Mouse (Mus musculus) ES-E14 (cell line): Measurements from ENCODE around the gene Tmem44. TPM values are rescaled to one million over a fixed set of nuclear protein-coding genes. Genes with fewer than 3 reads are reported as not detected.

Experiments used
- DNase-seq: peaks from one replicate; pipeline ENCODE4 v3.0.0-alpha.2; 2013; ENCODE audit warnings: low read depth, low spot score
- H3K27ac ChIP-seq: 2 replicates; pipeline ENCODE4 v1.5.1; 2012; ENCODE audit warnings: low read depth, mild to moderate bottlenecking, low read length, moderate library complexity, mixed read lengths; ENCODE audit not compliant: poor library complexity, insufficient read depth, severe bottlenecking
- H3K36me3 ChIP-seq: 2 replicates; pipeline ENCODE4 v1.6.1; 2012; ENCODE audit warnings: mild to moderate bottlenecking, low read length, moderate library complexity, mixed read lengths; ENCODE audit not compliant: control insufficient read depth, poor library complexity, insufficient read depth, severe bottlenecking
- H3K4me1 ChIP-seq, 2 experiments: fragments of 150-350 bp in 1 of 2; sonication (generic) in 1 of 2; 2 replicates each; pipeline ENCODE4 v1.6.1; 2012; ENCODE audit warnings: low read length in 2 of 2, mild to moderate bottlenecking in 1 of 2, mixed read lengths in 1 of 2; ENCODE audit not compliant: control insufficient read depth in 2 of 2, insufficient read depth in 2 of 2, poor library complexity in 1 of 2
- H3K4me3 ChIP-seq, 2 experiments: fragments of 150-350 bp in 1 of 2; sonication (generic) in 1 of 2; 2 replicates each; pipeline ENCODE4 v1.5.1; 2012; ENCODE audit warnings: low read length in 2 of 2, low read depth in 1 of 2, mild to moderate bottlenecking in 1 of 2, mixed read lengths in 1 of 2; ENCODE audit not compliant: insufficient read depth in 1 of 2, poor library complexity in 1 of 2, severe bottlenecking in 1 of 2
- H3K9ac ChIP-seq: 2 replicates; pipeline ENCODE4 v1.6.1; 2012; ENCODE audit warnings: low read depth, mild to moderate bottlenecking, low read length, mixed read lengths; ENCODE audit not compliant: poor library complexity, insufficient read depth, severe bottlenecking
- H3K9me3 ChIP-seq: fragments of 150-350 bp; sonication (generic); 2 replicates; pipeline ENCODE4 v1.6.1; 2012; ENCODE audit warnings: low read depth, mild to moderate bottlenecking, low read length; ENCODE audit not compliant: control insufficient read depth, insufficient read depth
- CHD2 ChIP-seq: IDR thresholded peaks from 2 replicates; pipeline ENCODE4 v1.6.1; 2014; ENCODE audit warnings: mild to moderate bottlenecking, low read depth, low read length, inconsistent platforms
- HCFC1 ChIP-seq: IDR thresholded peaks from 2 replicates; pipeline ENCODE4 v1.6.1; 2012; ENCODE audit warnings: low read length, inconsistent platforms, borderline replicate concordance; ENCODE audit not compliant: insufficient read depth
- MAFK ChIP-seq: IDR thresholded peaks from 2 replicates; pipeline ENCODE4 v1.6.1; 2014; ENCODE audit warnings: mild to moderate bottlenecking, low read depth, low read length, inconsistent platforms; ENCODE audit not compliant: insufficient read depth
- ZC3H11A ChIP-seq: IDR thresholded peaks from 2 replicates; pipeline ENCODE4 v1.6.1; 2012; ENCODE audit warnings: low read depth, mild to moderate bottlenecking, inconsistent platforms, low read length, borderline replicate concordance
- ZNF384 ChIP-seq: IDR thresholded peaks from 2 replicates; pipeline ENCODE4 v1.6.1; 2012; ENCODE audit warnings: low read depth, low read length, inconsistent platforms
- in situ Hi-C, 2 experiments: fragments of 600-800 bp; cut with MboI; formaldehyde crosslinking; loops; one replicate each; pipeline ENCODE4 v1.15.1; 2025; ENCODE audit warnings: low sequenced_read_pairs in 2 of 2, inconsistent platforms in 1 of 2; ENCODE audit not compliant: unreplicated experiment in 2 of 2
- total RNA-seq: library from RNA; depleted of rRNA; stranded (reverse); fragments of 300-350 nt; gene quantifications from 2 replicates; pipeline ENCODE4 v1.2.3, GENCODE M21; 2012

Tmem44 gene
- total RNA-seq, 1 experiment: 4.2 TPM

DNA sequence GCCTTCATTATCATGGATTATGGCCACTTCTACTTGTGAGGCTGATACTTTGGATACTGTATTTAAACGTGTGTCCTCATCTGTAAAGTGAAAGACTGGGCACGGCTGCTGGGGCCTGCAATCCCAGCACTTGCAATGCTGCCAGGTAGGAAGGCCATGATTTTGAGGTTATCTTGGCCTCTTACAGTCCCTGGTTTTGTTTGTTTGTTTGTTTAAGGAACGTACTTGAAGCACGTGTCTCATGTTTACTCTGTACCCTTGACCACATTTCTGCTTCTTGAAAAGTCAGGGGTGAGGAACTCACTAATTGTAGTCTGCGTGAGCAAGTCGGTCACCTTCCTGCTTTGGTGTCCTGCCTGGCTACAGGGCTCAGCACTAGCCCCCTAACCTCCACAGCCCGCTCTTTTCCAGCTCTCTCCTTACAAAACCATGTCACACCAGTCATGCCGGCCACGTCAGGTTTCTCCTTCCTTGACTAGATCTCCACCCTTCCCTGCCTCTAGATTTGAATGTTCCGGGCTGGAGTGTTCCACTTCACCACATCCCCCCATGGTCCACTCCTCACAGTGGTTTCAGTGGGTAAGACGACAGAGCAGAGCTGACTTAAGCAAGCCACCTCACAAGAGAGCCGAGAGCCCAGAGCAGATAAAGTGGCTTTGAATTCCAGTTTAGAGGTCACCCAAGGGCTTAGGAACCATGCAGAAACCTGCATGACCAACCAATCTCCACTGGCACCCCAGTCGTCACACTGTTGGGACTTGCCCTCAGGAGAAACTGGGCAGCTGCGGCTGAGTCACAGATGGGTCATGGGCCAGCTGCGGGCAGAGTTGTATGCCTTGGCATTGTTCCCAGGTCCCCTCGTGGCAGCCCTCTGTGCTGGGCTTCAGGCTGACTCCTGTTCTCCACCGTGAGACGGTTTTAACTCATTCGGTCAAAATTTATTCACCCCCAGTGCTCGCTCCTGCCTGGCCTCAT lies 37.3 kb downstream of the Tmem44 start:
- peak overlapping the region; percentile 23; the same call in 1 of the 2 replicates for H3K9ac ChIP-seq
- no peak for DNase-seq
- in situ Hi-C loops: loop anchor here (5.0 to 10.0 kb wide), 2 partner anchors 121 to 259 kb away; no protein-coding TSS in a partner anchor
- H3K4me3 ChIP-seq: no peak overlapping the region
- no peaks in the 10 kb centered on the region for H3K36me3 ChIP-seq
- peaks cover 7 to 18% of the 10 kb centered on the region in 2 experiments; a peak in 3 of 4 replicates for H3K4me1 ChIP-seq
- no peaks in the 10 kb centered on the region for H3K9me3 ChIP-seq
- H3K27ac ChIP-seq: peak overlapping the region; percentile 61; the same call in 1 of the 2 replicates
- no peak for TF ChIP-seq MAFK
- no peak for TF ChIP-seq CHD2
- no peak for TF ChIP-seq HCFC1
- TF ChIP-seq ZC3H11A: no peak
- TF ChIP-seq ZNF384: no peak

DNA sequence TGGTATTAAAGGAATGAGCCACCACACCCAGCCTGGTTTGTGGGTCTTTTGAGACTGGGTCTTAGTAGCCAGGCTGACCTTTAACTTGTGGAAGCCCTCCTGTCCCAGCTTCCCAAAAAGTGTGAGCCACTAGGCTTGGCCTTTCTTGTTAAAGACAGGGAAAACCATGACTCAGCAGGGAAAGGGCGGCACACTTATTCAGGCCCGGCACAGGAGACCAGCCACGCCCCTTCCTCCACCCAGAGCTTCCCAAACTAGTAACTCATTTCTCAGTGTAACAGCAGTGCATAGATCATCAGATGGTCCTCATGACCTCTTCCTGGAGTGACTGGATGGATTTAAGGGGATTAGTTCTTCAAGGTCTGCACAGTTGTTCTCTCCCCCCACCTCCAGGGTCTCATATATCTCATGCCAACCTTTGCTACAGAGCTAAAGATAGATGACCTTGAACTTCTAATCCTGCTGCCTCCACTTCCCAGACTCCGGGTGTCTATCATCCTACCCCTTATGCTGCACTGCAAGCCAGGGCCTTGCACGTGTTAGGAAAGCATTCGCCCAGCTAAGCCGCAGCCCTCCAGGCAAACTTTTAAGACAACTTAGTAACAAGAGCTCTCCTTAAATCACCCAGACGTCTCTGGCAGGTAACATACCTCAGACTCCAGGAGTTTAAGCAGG lies 38.1 kb downstream of the Tmem44 start:
- no peak for TF ChIP-seq CHD2
- TF ChIP-seq ZC3H11A: no peak
- TF ChIP-seq MAFK: peak; percentile 97
- TF ChIP-seq HCFC1: no peak
- TF ChIP-seq ZNF384: no peak
- Histone ChIP-seq H3K4me3 (peak overlapping the region in 1 of 2 experiments; percentile 81; a peak in 2 of 4 replicates), H3K27ac (peak overlapping the region; percentile 61), H3K9me3 (no peaks in the 10 kb centered on the region), H3K9ac (peak overlapping the region; percentile 26; the same call in 1 of the 2 replicates), H3K36me3 (no peaks in the 10 kb centered on the region), H3K4me1 (peaks cover 7 to 18% of the 10 kb centered on the region in 2 experiments; a peak in 3 of 4 replicates)
- DNase-seq: peak; percentile 85
- in situ Hi-C loops: loop anchor here (5.0 to 10.0 kb wide), 2 partner anchors 120 to 258 kb away; no protein-coding TSS in a partner anchor

DNA sequence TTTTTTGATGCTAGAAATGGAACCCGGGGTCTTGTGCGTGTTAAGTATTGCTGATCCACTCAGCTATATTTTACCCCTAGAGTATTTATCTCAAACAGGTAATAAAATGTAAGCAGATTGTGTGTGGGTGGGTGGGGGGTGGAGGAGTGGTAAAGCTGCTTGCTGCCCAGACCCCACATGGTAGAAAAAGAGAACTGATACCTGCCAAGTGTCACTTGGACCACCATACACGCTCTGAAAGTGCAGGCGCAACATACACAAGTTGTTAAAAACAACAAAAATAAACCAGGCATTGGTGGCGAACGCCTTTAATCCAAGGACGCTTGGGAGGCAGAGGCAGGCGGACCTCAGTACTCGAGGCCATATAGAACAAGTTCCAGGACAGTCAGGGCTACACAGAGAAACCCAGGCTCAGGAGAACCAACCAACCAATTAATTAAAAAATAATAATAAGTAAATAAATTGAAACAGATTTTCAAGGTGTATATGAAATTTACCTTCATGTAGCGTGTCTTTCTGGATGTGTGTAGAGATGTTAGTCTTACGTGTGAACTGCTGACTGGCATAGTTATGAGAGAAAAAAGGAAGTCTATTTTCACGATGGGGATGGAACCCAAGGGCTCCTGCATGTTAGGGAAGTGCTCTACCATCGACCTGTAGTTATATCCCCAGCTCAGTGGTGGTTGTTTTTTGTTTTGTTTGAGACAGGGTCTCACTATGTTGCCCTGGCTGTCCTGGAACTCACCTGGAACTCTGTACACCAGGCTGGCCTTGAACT lies 38.9 kb downstream of the Tmem44 start:
- H3K27ac ChIP-seq: peak overlapping the region; percentile 61
- H3K4me3 ChIP-seq: peak overlapping the region; percentile 75 to 81
- no peaks in the 10 kb centered on the region for H3K36me3 ChIP-seq
- H3K9ac ChIP-seq: peak overlapping the region; percentile 85; the same call in 1 of the 2 replicates
- peaks cover 7 to 18% of the 10 kb centered on the region in 2 experiments; a peak in 3 of 4 replicates for H3K4me1 ChIP-seq
- DNase-seq: no peak
- in situ Hi-C loops: loop anchor here (5.0 to 10.0 kb wide), 2 partner anchors 119 to 257 kb away; no protein-coding TSS in a partner anchor
- H3K9me3 ChIP-seq: no peaks in the 10 kb centered on the region
- TF ChIP-seq HCFC1 (no peak), ZNF384 (no peak), ZC3H11A (no peak), CHD2 (no peak), MAFK (no peak)
